Mouse (Mus musculus) neural tube, postnatal 0 days (tissue): ENCODE data around the gene Akr1c13. TPM values are rescaled to one million over a fixed set of nuclear protein-coding genes. Genes with fewer than 3 reads are reported as not detected.

Experiments used
- polyA plus RNA-seq: library from polyadenylated mRNA; unstranded; fragments of >200 nt; fragmentation: Nextera tagmentation; extraction: Ambion mirVana; gene quantifications from 2 replicates; pipeline ENCODE4 v1.2.1, GENCODE M21; 2015

The Akr1c13 gene
- 4.6 and 7.1 TPM in 2 replicates for polyA plus RNA-seq

GRCm38 (mm10) chr13:4190904-4191303, at the start of gene Akr1c13:
TSS of gene Akr1c13 (plus strand) at chr13:4191150.

GRCm38 (mm10) chr13:4150518-4150917, 40.4 kb upstream of the Akr1c13 start, which contains the start of gene Akr1c18:
TSS of gene Akr1c18 (minus strand) at chr13:4150654.

GRCm38 (mm10) chr13:4228441-4228840, 37.5 kb downstream of the Akr1c13 start, which contains the start of gene Akr1c19:
TSS of gene Akr1c19 (plus strand) at chr13:4228700.

Other genes with a start within 250 kb of the Akr1c13 start
- gene Ucn3, start 245.8 kb upstream of the Akr1c13 start, polyA plus RNA-seq = 0.13 TPM in 1 of 2 replicates, not detected in the other
- gene Akr1c14, start 142.1 kb upstream of the Akr1c13 start, polyA plus RNA-seq = 0.90 and 1.5 TPM in 2 replicates
- gene Akr1c18, start 40.5 kb upstream of the Akr1c13 start, polyA plus RNA-seq = 0.25 and 0.54 TPM in 2 replicates
- gene Akr1c19, start 37.5 kb downstream of the Akr1c13 start, polyA plus RNA-seq = 4.6 and 7.7 TPM in 2 replicates
- gene Akr1c12, start 88.3 kb downstream of the Akr1c13 start, polyA plus RNA-seq = 0.39 and 0.46 TPM in 2 replicates
- not detected in 2 replicates for gene Akr1c6, start 243.2 kb downstream of the Akr1c13 start, polyA plus RNA-seq